Mouse (Mus musculus): Measurements from ENCODE around the gene Ugt1a10.

DNA sequence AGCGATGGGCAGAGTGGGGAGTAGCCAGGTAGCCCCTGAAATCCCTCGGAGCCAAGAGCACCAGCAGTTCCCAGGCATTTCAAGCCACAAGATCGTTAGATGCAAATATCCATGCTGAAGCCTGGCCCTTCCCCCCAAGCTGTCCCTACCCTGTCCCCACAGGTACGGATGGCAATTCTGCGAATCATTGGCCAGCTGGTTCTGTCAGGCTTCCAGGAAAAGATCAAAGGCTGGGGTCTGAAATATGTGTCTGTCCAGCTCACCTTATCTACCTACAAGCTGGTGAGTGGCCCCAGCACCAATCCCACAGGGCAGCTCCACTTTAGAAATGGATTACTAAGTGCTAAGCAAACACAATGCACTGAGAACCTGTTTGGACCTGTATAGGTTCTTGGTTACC lies 182.1 kb downstream of the Ugt1a10 start:
- TF ChIP-seq CTCF (IDR thresholded peaks at IDR 0.05; ENCODE audit: low read depth) (no peak), EP300 (IDR thresholded peaks at IDR 0.05; ENCODE audit: low read depth) (no peak)
